Mouse (Mus musculus): Measurements from ENCODE around the gene Cltc. TPM values are rescaled to one million over a fixed set of nuclear protein-coding genes. Genes with fewer than 3 reads are reported as not detected.
"Not testable (repeated sequence)": the region's sequence is repeated elsewhere in the genome, so short reads cannot be mapped to it uniquely, and the experiment has no call there.

Gene Cltc
- total RNA-seq (2021): 100 to 1,000 TPM; 144 to 179 TPM
- long read RNA-seq, experiment 1, full-length matches to known transcripts: 15 of 68 reads
- long read RNA-seq, experiment 1, partial matches to known transcripts: 19 of 68 reads
- long read RNA-seq, experiment 1, other reads (novel, unspliced or antisense): 34 of 68 reads
- long read RNA-seq, experiment 2, full-length matches to known transcripts: 14 of 56 reads
- long read RNA-seq, experiment 2, partial matches to known transcripts: 10 of 56 reads
- long read RNA-seq, experiment 2, other reads (novel, unspliced or antisense): 32 of 56 reads

DNA sequence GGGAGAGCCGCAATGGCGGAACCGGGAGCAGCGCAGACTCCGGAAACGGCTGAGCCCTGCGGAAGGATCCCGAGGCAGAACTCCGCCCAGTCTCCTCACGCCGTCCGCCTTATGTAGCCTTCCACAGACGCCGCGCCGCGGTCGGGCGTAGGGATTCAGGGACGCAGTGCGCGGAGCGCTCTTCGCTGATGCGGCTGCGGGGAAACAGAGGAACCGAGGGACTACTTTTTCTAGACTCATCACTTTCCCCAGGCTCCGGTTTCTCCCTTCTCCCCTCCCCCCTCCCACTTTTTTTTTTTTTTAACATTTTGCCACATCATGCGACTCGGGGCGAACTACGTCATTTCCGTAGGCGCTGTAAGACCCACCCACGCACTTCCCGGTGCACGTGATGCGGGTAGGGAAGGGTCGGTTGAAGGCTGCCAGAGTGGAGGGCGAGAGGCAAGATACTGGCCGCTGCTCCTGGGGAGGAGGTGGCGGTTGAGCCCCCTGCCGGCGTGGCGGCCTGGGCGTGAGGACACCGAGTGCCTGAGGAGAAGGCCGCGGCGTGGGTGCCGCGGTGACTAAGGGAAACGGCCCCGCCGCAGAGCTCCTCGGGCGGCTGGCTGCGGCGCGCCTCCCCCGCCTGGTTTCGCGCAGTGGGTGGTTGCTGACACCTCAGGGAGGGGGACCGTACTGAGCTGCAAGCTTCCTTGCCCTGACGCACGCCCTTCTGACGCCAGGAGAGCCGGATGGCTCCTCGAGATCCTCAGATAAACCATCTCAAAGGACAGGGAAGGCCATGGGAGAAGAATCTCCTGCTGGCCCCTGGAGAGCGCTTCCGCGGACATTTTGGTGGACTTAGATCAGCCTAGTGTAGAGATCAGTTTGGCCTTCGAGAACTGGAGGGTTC, at the start of gene Cltc:
Cltc (minus strand) TSS at position 86 of the 892 bp plus-strand sequence.
- peak; percentile 93 for DNase-seq

DNA sequence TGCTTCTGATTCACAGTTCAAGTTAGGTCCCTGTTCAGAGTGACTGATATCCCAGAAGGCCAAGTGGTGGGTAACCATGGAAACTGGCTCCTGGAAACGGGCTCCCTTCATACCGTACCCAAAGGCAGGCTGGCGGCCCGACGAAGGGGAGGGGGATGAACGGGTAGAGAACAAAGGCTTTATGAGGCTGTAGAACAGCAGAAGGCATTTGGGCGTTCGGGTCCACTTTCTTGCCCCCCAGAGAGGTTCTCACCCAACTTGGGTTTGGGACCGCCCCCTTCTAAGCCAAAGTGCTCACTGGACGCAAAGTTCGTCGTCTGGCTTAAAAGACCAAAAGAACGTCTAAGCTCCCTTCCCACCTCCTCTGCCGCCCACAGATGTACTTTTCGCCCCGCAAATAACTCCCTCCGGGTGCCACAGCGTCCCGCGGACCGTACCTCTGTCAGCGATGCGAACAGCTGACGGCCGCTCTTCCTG, 49.7 kb upstream of the Cltc start:
- DNase-seq: peak; percentile 22

DNA sequence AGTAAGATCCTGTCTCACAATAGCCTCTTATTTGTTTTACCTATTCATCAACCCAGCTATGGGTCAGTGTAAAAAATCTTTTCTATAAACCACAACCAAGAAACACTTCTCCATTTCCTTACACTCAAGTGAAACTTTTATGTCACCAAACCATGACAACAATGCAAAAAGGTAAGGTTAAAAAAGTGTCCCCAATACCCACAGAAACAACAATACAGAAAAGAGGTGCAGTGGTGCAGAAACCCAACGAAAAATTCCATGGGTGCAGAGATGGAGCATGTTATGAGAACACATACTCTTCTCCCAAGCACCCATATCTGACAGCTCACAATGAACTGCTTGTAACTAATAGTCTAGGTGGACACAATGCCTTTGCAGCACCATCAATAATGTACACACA, 36.8 kb upstream of the Cltc start:
- no peak for DNase-seq

DNA sequence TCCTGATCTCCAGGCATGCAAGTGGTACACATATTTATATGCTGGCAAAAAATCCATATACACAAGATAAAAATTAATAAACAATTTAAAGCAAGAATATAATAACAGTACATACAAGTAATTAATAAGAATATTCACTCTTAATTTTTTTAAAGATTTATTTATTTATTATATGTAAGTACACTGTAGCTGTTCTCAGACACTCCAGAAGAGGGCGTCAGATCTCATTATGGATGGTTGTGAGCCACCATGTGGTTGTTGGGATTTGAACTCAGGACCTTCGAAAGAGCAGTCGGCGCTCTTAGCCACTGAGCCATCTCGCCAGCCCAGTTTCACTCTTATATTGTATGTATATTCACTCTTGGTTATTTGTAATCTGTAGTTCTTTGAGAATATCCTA, 30.1 kb upstream of the Cltc start:
- DNase-seq: not testable (repeated sequence)

DNA sequence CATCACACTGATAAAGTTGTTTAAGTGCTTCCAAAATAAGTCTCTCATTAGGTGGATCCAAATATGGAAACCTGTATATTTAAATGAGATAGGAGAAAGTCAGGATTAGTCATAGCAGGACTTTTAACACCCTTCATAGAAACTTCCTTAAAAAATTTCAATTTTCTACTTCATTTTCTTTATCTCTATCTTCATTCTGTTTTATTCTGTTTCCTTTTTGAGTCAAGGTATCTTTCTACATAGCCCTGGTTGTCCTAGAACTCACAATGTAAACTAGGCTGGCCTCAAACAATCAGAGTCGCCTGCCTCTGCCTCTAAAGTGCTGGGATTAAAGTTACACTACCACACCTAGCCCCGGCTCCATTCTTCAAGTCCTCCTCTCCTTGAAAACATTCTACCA, 28.4 kb upstream of the Cltc start:
- no peak for DNase-seq

DNA sequence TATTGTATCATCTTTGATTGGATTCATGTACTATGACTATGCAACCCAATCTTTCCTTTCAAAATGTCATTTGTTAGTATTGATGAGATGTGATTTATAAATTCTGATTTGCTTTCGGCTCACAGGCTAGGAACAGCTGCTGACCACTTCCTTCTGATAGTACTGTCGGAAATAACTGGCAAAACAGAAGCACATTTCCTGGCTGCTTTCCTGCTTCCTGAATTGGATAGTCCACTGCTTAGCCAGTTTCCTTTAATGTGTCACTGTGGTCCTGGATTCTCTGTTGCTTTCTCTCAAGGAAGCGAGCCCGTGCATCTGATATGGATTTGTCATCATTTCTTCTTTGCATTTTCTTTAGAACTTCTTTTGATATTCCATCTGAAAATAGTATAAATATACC, 12.5 kb upstream of the Cltc start:
- no peak for DNase-seq

DNA sequence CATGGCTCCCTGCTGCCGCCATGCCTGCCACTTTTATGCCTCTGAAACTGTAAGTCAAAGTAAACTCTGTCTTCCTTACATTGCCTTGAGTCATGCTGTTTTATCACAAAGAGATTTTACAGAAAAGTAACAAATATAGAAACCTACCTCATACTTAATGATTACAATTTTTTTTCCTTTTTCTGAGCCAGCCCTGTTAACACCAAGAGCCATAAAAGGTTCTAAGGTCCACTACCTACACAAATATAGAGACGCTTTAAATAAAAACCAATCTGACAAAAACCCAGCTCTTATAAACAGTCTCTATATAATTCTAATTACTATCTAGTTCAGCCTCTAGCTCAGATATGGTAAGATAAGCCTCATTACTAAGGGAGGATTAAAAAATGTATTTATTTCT, 7.1 kb upstream of the Cltc start:
- no peak for DNase-seq

DNA sequence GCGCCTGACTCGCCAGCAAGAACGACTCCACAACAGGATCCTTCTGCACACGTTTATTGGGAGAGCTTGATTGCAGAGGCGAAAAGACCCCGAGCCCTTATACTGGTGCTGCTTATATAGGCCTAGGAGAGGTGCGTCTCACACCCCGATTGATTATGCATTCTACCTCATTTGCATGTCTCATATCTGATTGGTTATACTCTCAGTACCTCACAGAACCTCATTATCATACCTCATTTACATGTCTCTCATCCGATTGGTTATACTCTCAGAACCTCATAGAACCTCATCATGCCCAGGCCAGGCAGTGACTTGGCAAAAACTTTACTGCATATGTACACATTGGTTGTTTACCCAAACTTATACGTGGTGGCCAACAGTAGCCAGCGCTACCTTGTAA, 5.8 kb upstream of the Cltc start:
- not testable (repeated sequence) for DNase-seq

DNA sequence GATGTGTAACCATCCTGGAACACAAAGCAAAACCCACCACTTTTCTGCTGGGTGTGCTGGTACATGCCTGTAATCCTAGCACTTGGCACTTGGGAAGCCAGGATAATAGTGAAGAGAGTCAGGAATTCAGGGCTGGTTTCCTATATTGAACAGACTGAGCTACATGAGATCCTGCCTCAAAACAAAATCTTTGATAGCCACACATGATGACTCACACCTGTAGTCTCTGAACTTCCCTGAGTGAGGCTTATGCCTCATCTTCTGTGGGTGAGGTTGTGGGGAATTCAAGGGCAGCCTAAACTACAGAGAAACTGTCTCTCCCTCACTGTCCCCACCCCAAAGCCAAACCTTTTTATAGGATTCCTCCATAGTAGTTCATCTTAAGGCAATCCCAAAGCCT, 3.0 kb upstream of the Cltc start:
- DNase-seq: no peak

DNA sequence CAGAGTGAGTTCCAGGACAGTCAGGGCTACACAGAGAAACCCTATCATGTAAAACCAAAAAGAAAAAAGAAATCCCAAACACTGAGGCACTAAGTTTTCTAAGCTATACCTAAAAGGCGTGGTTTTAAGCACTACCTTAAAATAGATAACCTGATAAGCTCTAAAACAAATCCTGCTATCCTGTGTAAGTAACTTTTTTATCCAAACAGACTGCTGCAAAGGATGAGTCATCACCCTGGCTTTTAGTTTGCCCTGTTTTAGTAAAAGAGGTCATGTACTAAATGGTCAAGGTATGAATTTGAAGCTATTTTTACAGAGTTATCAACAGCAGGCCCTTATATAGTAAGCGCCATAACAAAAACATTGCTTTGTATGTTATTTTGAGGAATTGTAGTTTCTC, 2.5 kb upstream of the Cltc start:
- DNase-seq: no peak

DNA sequence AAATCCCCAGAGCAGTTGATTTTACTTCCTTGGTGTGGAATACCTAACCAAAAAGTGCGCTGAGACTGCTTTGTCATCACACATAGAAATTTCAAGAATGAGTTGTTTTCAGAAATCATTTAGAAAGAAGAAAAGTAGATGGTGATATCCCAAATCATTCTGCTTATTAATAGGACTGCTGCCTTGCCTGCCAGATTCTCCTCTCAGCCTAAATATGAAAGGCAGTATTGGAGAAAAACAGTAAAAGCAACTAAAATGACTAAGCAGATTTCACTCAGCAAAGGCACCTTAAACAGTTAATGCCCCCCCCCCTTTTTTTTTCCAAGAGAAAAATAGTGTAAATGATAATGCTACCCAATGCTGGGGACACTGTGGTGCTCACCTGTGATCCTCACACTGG, 1.9 kb upstream of the Cltc start:
- no peak for DNase-seq

DNA sequence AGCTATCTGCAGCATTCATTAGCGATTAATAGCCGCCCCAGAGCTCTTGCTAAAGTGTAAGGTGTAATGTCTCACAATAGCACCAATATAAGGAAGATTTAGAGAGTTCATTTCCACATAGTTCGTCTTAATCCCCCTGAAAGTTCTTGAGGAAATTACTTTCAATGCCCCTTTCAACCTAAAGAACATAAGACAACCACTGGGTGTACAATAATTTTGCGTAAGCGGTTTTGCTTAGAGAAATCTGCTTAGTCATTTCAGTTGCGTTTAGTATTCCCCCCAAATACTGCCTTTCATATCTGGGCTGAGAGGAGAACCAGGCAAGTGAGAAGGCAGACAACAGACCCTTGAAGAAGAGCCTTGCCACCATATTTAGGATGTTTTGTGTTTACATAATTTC, 1.2 kb upstream of the Cltc start:
- DNase-seq: no peak

DNA sequence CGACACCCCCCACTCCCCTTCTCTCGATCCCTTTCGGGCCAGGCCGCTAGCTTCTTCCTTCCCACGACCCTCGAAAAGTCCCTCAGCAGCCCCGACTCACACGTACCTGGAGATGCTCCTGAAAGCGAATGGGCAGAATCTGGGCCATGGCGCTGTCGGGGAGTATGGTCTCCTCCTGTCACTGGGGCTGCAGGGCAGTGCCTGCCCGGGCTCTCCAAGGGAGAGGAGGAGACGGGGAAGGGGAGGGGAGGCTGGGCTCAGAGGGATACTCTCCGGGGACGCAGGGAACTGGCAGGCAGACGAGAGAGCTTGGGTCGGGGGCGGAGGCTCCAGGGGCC, 254 bp downstream of the Cltc start:
- no peak for DNase-seq

DNA sequence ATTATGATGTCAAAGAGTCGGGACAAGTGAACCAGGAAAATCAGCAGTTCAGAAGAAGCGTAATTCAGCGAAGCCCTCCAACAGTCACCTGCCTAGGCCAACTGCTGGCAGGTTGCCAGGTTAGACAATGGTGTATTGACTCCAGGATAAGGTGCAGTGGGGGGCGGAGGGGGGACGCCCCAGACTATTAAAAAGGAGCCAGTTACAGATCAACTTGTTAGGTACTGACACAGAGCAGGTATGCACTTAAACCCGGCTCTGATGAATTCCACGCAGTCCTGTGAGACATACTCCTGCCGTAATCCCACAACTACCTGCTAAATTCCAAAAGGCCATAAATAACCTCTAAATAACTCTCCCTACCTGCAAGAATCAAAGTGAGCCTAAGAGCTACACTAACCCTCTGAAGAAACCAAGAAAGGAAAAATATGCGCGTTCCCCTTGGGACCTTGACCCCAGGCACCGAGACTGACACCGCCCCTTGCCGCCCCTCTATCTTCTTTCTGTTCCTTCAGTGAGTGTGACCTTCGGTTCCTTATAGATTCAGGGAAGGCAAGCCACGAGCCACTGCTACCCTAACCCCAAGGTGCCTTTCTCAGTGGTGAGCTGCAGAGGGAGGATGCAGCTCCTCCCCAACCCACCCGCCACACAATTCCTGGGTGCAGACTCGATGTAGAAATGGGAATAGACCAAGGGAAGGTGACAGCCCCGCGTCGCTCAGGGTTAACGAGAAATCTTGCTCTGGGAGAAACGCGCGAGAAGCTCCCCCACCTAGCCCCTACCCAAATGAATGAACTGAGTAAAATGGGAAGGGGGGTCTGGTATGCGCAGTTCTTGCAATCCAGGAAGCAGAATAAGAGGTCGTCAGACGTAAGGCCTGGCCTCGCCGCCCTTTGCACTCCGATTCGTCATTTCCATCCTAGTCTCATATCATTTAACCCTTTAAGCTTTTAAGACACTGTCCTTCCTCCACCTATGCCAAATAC, 916 bp downstream of the Cltc start:
- DNase-seq: peak; percentile 54

DNA sequence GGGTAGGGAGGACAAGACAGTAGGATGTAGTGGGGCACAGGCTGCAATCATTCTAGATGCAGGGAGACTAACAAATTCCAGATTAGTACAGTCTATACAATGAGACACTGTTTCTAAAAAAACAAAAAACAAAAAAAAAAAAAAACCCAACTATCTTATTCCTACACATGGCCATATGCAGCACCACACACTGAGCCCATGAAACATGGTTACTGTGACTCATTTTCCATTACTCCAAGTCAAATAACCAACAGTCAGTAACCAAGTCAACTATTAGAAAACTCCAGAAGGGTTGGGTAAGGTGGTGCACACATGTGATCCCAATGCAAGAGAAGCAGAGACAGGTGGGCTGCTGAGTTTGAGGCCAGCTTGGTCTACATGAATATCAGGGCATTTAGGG, 5.0 kb downstream of the Cltc start:
- no peak for DNase-seq

DNA sequence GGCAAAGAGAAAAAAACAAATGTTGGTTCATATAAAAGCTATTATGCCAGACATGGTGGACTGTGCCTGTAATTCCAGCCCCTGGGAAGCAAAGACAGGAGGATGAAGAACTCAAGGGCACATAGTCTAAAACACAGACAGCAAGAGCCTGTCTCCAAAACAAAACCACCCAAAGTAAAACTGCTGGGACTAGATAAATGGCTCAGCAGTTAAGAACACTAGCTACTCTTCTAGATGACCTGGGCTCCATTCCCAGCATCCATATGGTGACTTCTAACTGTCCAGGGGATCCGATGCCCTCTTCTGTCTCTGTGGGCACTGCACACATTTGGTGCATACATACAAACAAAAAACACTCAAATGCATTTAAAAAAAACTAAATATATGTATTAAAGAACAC, 6.4 kb downstream of the Cltc start:
- DNase-seq: no peak

DNA sequence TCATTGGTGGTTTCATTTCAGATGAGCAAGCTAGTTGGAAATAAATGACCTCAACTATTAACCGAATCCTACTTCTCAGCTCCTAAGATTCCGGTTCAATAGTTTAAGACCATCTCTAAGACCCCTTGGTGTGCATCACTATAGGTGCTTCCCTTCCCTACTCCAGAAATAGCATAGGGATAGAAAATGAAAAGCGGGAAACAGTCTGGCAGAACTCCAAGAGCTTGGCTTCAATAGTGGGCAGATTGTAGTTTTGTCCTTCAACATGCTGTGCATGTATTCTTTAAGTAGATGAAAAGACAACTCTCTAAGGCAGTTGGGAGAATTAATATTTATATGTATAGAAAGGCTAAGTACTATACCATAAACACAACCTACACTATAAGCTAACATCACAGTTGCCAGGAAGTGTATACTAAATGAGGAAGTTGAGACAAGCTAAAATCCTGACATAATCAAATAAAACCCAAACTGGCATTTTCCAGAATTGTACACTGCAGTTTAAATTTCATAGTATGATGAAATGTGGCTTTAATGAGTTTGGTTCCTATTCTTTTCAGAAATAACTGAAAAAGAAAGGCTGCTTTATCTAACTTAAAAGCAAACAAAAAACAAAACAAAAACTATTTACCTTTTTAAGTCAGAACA, 7.5 kb downstream of the Cltc start:
- DNase-seq: no peak

DNA sequence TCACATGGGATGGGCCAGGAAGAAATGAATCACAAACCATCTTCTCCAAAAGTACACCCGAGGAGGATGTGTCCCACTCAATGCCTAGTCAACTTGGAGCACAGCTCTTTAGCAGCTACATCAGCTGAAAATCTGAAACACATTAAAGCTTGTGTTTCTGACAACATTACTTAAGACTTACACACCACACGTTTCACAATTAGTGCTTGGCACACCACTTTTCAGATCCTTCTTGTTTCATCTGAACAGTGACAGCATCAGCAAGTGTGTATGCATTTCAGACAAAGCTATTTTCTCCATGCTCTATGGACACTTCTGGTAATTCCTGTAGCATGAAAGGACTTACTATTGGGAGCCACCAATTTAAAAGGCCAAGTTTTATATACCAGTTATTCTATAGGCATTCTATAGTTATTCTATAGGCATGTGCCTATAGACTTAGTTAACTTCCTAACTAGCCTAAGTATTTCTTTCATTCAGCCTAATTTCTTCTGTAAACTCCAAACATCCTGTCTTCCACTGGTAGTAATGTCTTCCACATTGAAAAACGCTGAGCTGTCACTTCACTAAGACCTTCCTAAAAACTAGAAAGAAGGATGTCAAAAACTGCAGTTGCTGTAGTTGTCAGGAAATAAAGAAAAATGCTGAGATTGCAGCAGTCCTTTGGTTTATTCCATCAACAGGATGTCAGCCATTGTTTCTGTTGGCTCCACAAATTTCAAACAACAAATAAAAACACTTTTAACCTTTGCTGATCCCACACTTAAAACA, 11.5 kb downstream of the Cltc start:
- DNase-seq: no peak

DNA sequence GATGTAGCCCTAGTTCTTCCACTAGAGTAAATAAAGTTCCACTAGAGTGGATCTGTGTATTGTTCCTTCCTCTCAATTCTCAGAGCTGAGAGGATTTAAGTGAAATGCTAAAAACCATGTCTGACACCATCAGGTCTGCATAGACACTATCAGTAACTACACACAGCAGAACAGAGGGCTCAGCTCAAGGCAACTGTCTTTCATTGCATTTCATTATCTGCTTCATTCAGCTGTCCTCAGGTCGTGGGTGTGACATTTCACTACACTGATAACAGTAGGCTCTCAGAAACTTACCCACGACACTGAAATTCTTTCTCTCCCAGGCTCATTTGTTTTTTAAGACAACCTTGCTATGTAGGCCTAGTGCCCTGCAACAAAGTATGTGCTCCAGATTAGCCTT, 14.8 kb downstream of the Cltc start:
- DNase-seq: no peak

DNA sequence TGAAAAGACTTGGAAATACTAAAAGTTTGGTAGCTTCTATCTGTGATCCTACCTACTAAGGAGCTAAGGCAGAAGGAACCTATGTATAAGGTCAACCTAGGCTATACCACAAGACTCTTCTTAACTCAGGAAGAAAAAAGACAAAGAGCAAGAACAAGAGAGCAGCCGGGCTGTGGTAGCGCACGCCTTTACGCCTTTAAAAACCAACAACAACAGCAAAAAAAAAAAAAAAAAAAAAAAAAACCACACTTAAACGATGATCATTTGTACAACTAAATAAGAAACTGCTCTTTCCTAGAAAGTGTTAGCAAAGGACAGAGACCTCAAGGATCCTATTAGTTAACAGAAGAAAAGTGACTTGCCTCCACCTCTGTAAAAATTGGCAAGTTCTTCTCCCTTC, 15.9 kb downstream of the Cltc start:
- no peak for DNase-seq

DNA sequence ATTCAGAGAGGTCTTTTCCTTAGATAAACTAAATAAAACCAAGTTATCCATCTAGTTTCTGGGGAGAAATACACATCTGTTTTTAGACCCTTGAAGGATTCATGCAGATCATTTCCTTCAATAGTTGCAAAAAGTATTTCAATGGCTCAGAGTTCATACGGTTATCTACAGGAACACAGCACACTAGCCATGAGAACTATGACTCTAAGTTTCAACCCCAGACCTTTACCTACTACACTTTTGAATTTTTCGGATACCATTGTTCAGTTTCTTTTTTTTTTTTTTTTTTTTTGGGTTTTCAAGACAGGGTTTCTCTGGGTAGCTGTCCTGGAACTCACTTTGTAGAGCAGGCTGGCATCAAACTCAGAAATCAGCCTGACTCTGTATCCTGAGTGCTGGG, 17.9 kb downstream of the Cltc start:
- DNase-seq: no peak

Measured in gastrocnemius, postnatal 10 days (tissue).